Mouse (Mus musculus) limb, embryonic 13.5 days (tissue): ENCODE data around the gene Ccdc50. TPM values are rescaled to one million over a fixed set of nuclear protein-coding genes. Genes with fewer than 3 reads are reported as not detected.

ENCODE experiments used
- ATAC-seq: fragments of 200-750 bp; cut with Nextera tagmentation; 2 replicates; pipeline ENCODE4 v1.8.0; 2017; ENCODE audit warnings: low read depth, moderate number of reproducible peaks, moderate TSS enrichment; ENCODE audit not compliant: low FRiP score
- H3K27ac ChIP-seq: fragments of 300-500 bp; sonication (generic); 2 replicates; pipeline ENCODE4 v1.5.1; 2015; ENCODE audit warnings: inconsistent platforms, mild to moderate bottlenecking, moderate library complexity
- H3K27me3 ChIP-seq: fragments of 300-500 bp; sonication (generic); 2 replicates; pipeline ENCODE4 v1.6.1; 2015; ENCODE audit warnings: mild to moderate bottlenecking, inconsistent platforms
- H3K36me3 ChIP-seq: fragments of 300-500 bp; sonication (generic); 2 replicates; pipeline ENCODE4 v1.6.1; 2015; ENCODE audit warnings: inconsistent platforms, mild to moderate bottlenecking, moderate library complexity
- H3K4me1 ChIP-seq: fragments of 300-500 bp; sonication (generic); 2 replicates; pipeline ENCODE4 v1.6.1; 2015; ENCODE audit warnings: inconsistent platforms
- H3K4me2 ChIP-seq: fragments of 300-500 bp; sonication (generic); replicated peaks from 2 replicates; pipeline ENCODE4 v1.6.1; 2015; ENCODE audit warnings: inconsistent platforms, mild to moderate bottlenecking, moderate library complexity
- H3K4me3 ChIP-seq: fragments of 300-500 bp; sonication (generic); 2 replicates; pipeline ENCODE4 v1.5.1; 2015; ENCODE audit warnings: moderate library complexity, mild to moderate bottlenecking, inconsistent platforms
- H3K9ac ChIP-seq: fragments of 300-500 bp; sonication (generic); 2 replicates; pipeline ENCODE4 v1.6.1; 2015; ENCODE audit warnings: mild to moderate bottlenecking, inconsistent platforms
- H3K9me3 ChIP-seq: fragments of 300-500 bp; sonication (generic); 2 replicates; pipeline ENCODE4 v1.6.1; 2016; ENCODE audit warnings: inconsistent platforms
- WGBS: fragments of 180-500 bp; shearing (Covaris S2); methylation state at CpG from one replicate; pipeline ENCODE4 v1.1.7; 2015; 5-methylcytosine and 5-hydroxymethylcytosine counted together
- polyA plus RNA-seq: library from polyadenylated mRNA; unstranded; fragments of >200 nt; fragmentation: Nextera tagmentation; extraction: Ambion mirVana; gene quantifications from 2 replicates; pipeline ENCODE4 v1.2.1, GENCODE M21; 2015

The Ccdc50 gene
- polyA plus RNA-seq, result 39.5 and 46.1 TPM in 2 replicates

GRCm38 (mm10) chr16:27388761-27389451, at the start of gene Ccdc50:
TSS of gene Ccdc50 (plus strand) at chr16:27388869.
- H3K9ac ChIP-seq, result peak within 1 kb of the TSS; percentile 95
- no peaks in the 10 kb centered on the region for H3K36me3 ChIP-seq
- under 1% methylated on average over 56 of the region's 69 CpGs for WGBS
- H3K4me3 ChIP-seq, result peak within 1 kb of the TSS; percentile 89
- peak; percentile 96 for ATAC-seq
- H3K27me3 ChIP-seq, result no peaks in the 10 kb centered on the region
- H3K4me1 ChIP-seq, result peaks cover 20% of the 10 kb centered on the region
- peak within 1 kb of the TSS; percentile 96 for H3K27ac ChIP-seq
- peak within 1 kb of the TSS; percentile 79 for H3K4me2 ChIP-seq
- no peaks in the 10 kb centered on the region for H3K9me3 ChIP-seq

GRCm38 (mm10) chr16:27347521-27347920, 41.1 kb upstream of the Ccdc50 start:
- Histone ChIP-seq H3K4me2 (no peak overlapping the region), H3K9me3 (no peaks in the 10 kb centered on the region), H3K4me3 (no peak overlapping the region), H3K9ac (no peak overlapping the region), H3K4me1 (no peaks in the 10 kb centered on the region), H3K27ac (no peak overlapping the region), H3K27me3 (no peaks in the 10 kb centered on the region), H3K36me3 (no peaks in the 10 kb centered on the region)
- ATAC-seq, result no peak
- 67% methylated on average over 3 of the region's 3 CpGs for WGBS

GRCm38 (mm10) chr16:27348359-27348758, 40.3 kb upstream of the Ccdc50 start:
- H3K27ac ChIP-seq, result no peak overlapping the region
- no peak overlapping the region for H3K4me3 ChIP-seq
- no peaks in the 10 kb centered on the region for H3K36me3 ChIP-seq
- H3K27me3 ChIP-seq, result no peaks in the 10 kb centered on the region
- H3K9ac ChIP-seq, result no peak overlapping the region
- WGBS, result 71% methylated on average over 1 of the region's 1 CpGs
- no peaks in the 10 kb centered on the region for H3K9me3 ChIP-seq
- H3K4me2 ChIP-seq, result no peak overlapping the region
- ATAC-seq, result no peak
- H3K4me1 ChIP-seq, result no peaks in the 10 kb centered on the region

- no peak overlapping the region for H3K9ac ChIP-seq
- no peak for ATAC-seq
- no peak overlapping the region for H3K4me2 ChIP-seq
- H3K9me3 ChIP-seq, result no peaks in the 10 kb centered on the region
- no peak overlapping the region for H3K27ac ChIP-seq
- H3K4me3 ChIP-seq, result no peak overlapping the region
- no peaks in the 10 kb centered on the region for H3K36me3 ChIP-seq
- no peaks in the 10 kb centered on the region for H3K4me1 ChIP-seq
- 93% methylated on average over 2 of the region's 2 CpGs for WGBS
- H3K27me3 ChIP-seq, result no peaks in the 10 kb centered on the region
These were observed 39.4 kb upstream of the Ccdc50 start for GRCm38 (mm10) chr16:27349235-27349634.

GRCm38 (mm10) chr16:27349878-27350532, 38.7 kb upstream of the Ccdc50 start:
- Histone ChIP-seq H3K27me3 (no peaks in the 10 kb centered on the region), H3K36me3 (no peaks in the 10 kb centered on the region), H3K9me3 (no peaks in the 10 kb centered on the region), H3K27ac (no peak overlapping the region), H3K4me1 (no peaks in the 10 kb centered on the region), H3K4me3 (no peak overlapping the region), H3K9ac (no peak overlapping the region), H3K4me2 (no peak overlapping the region)
- WGBS, result 85% methylated on average over 7 of the region's 7 CpGs
- no peak for ATAC-seq

GRCm38 (mm10) chr16:27354464-27354863, 34.2 kb upstream of the Ccdc50 start:
- no peak overlapping the region for H3K9ac ChIP-seq
- no peaks in the 10 kb centered on the region for H3K4me1 ChIP-seq
- no peak for ATAC-seq
- no peaks in the 10 kb centered on the region for H3K36me3 ChIP-seq
- H3K4me2 ChIP-seq, result no peak overlapping the region
- no peaks in the 10 kb centered on the region for H3K9me3 ChIP-seq
- no peaks in the 10 kb centered on the region for H3K27me3 ChIP-seq
- no peak overlapping the region for H3K27ac ChIP-seq
- no peak overlapping the region for H3K4me3 ChIP-seq
- WGBS, result 83% methylated on average over 2 of the region's 2 CpGs

- H3K4me1 ChIP-seq, result no peaks in the 10 kb centered on the region
- WGBS, result 95% methylated on average over 1 of the region's 1 CpGs
- H3K4me3 ChIP-seq, result no peak overlapping the region
- H3K9ac ChIP-seq, result no peak overlapping the region
- H3K27me3 ChIP-seq, result no peaks in the 10 kb centered on the region
- ATAC-seq, result no peak
- H3K36me3 ChIP-seq, result no peaks in the 10 kb centered on the region
- H3K4me2 ChIP-seq, result no peak overlapping the region
- H3K9me3 ChIP-seq, result no peaks in the 10 kb centered on the region
- H3K27ac ChIP-seq, result no peak overlapping the region
These were observed 28.6 kb upstream of the Ccdc50 start for GRCm38 (mm10) chr16:27360059-27360458.

- Histone ChIP-seq H3K27ac (no peak within 1 kb of the TSS), H3K27me3 (no peaks in the 10 kb centered on the region), H3K36me3 (no peaks in the 10 kb centered on the region), H3K4me2 (no peak within 1 kb of the TSS), H3K9me3 (no peaks in the 10 kb centered on the region), H3K4me3 (no peak within 1 kb of the TSS), H3K4me1 (0 out of 2 replicates have a peak, but pooled peaks cover 9% of the 10 kb centered on the region), H3K9ac (no peak within 1 kb of the TSS)
- 42% methylated on average over 8 of the region's 8 CpGs for WGBS
- ATAC-seq, result no peak
These were observed 18.5 kb upstream of the Ccdc50 start, which contains the start of gene Uts2b for GRCm38 (mm10) chr16:27370191-27370590. TSS of gene Uts2b (minus strand) at chr16:27370239.

- Histone ChIP-seq H3K4me2 (no peak overlapping the region), H3K9ac (no peak overlapping the region), H3K4me3 (no peak overlapping the region), H3K4me1 (0 out of 2 replicates have a peak, but pooled peaks cover 9% of the 10 kb centered on the region), H3K27me3 (no peaks in the 10 kb centered on the region), H3K9me3 (no peaks in the 10 kb centered on the region), H3K36me3 (no peaks in the 10 kb centered on the region), H3K27ac (no peak overlapping the region)
- 54% methylated on average over 2 of the region's 2 CpGs for WGBS
- ATAC-seq, result no peak
These were observed 18.0 kb upstream of the Ccdc50 start for GRCm38 (mm10) chr16:27370700-27371099.

- 0 out of 2 replicates have a peak, but pooled peaks cover 9% of the 10 kb centered on the region for H3K4me1 ChIP-seq
- no peak overlapping the region for H3K27ac ChIP-seq
- no peak overlapping the region for H3K4me3 ChIP-seq
- ATAC-seq, result no peak
- no peak overlapping the region for H3K4me2 ChIP-seq
- no peak overlapping the region for H3K9ac ChIP-seq
- no peaks in the 10 kb centered on the region for H3K36me3 ChIP-seq
- 71% methylated on average over 3 of the region's 3 CpGs for WGBS
- no peaks in the 10 kb centered on the region for H3K9me3 ChIP-seq
- no peaks in the 10 kb centered on the region for H3K27me3 ChIP-seq
These were observed 14.5 kb upstream of the Ccdc50 start for GRCm38 (mm10) chr16:27374139-27374538.

- Histone ChIP-seq H3K4me1 (0 out of 2 replicates have a peak, but pooled peaks cover 6% of the 10 kb centered on the region), H3K36me3 (no peaks in the 10 kb centered on the region), H3K9me3 (no peaks in the 10 kb centered on the region), H3K4me2 (no peak overlapping the region), H3K27me3 (no peaks in the 10 kb centered on the region), H3K27ac (no peak overlapping the region), H3K9ac (no peak overlapping the region), H3K4me3 (no peak overlapping the region)
- 86% methylated on average over 2 of the region's 2 CpGs for WGBS
- ATAC-seq, result no peak
These were observed 13.4 kb upstream of the Ccdc50 start for GRCm38 (mm10) chr16:27375318-27375717.

GRCm38 (mm10) chr16:27376556-27376955, 12.1 kb upstream of the Ccdc50 start:
- Histone ChIP-seq H3K27ac (no peak overlapping the region), H3K36me3 (no peaks in the 10 kb centered on the region), H3K27me3 (no peaks in the 10 kb centered on the region), H3K4me2 (no peak overlapping the region), H3K9me3 (no peaks in the 10 kb centered on the region), H3K4me1 (no peaks in the 10 kb centered on the region), H3K4me3 (no peak overlapping the region), H3K9ac (no peak overlapping the region)
- ATAC-seq, result no peak
